Mouse (Mus musculus) urinary bladder, adult 18-20 months (tissue): ENCODE measurements around the gene Prkch.

ENCODE experiments used
- DNase-seq, 2 experiments: peaks; one replicate each; pipeline ENCODE4 v3.0.0; 2022; ENCODE audit warnings: low spot score in 2 of 2, mixed read lengths in 2 of 2

Gene Prkch

GRCm38 (mm10) chr12:73583318-73583717, 1.3 kb upstream of the Prkch start:
- no peak for DNase-seq

- peak; percentile 18 to 53 for DNase-seq
Measured at GRCm38 (mm10) chr12:73583813-73584609, 585 bp upstream of the Prkch start.

GRCm38 (mm10) chr12:73585241-73585801, 725 bp downstream of the Prkch start:
- DNase-seq = peak in 1 of 2 experiments; percentile 43

- no peak for DNase-seq
Measured at GRCm38 (mm10) chr12:73585850-73586249, 1.3 kb downstream of the Prkch start.

GRCm38 (mm10) chr12:73587262-73587661, 2.7 kb downstream of the Prkch start:
- no peak for DNase-seq

GRCm38 (mm10) chr12:73590627-73591276, 6.2 kb downstream of the Prkch start:
- DNase-seq = no peak

GRCm38 (mm10) chr12:73591625-73592024, 7.0 kb downstream of the Prkch start:
- no peak for DNase-seq

GRCm38 (mm10) chr12:73593021-73593798, 8.6 kb downstream of the Prkch start:
- DNase-seq = no peak

GRCm38 (mm10) chr12:73594177-73594745, 9.7 kb downstream of the Prkch start:
- DNase-seq = no peak

GRCm38 (mm10) chr12:73595226-73595625, 10.6 kb downstream of the Prkch start:
- DNase-seq = no peak

- DNase-seq = peak; percentile 30 to 42
Measured at GRCm38 (mm10) chr12:73598241-73598640, 13.6 kb downstream of the Prkch start.

GRCm38 (mm10) chr12:73600457-73600856, 15.9 kb downstream of the Prkch start:
- no peak for DNase-seq

- no peak for DNase-seq
Measured at GRCm38 (mm10) chr12:73602974-73603373, 18.4 kb downstream of the Prkch start.

- no peak for DNase-seq
Measured at GRCm38 (mm10) chr12:73603653-73604052, 19.1 kb downstream of the Prkch start.

- no peak for DNase-seq
Measured at GRCm38 (mm10) chr12:73604762-73605161, 20.2 kb downstream of the Prkch start.

GRCm38 (mm10) chr12:73605174-73605573, 20.6 kb downstream of the Prkch start:
- no peak for DNase-seq

GRCm38 (mm10) chr12:73607381-73608064, 22.9 kb downstream of the Prkch start:
- no peak for DNase-seq

GRCm38 (mm10) chr12:73608065-73608397, 23.4 kb downstream of the Prkch start:
- DNase-seq = no peak

- DNase-seq = no peak
Measured at GRCm38 (mm10) chr12:73609262-73609661, 24.7 kb downstream of the Prkch start.

GRCm38 (mm10) chr12:73609676-73610545, 25.3 kb downstream of the Prkch start:
- DNase-seq = no peak
